Mouse (Mus musculus): Measurements from ENCODE around the gene Ccdc61. TPM values are rescaled to one million over a fixed set of nuclear protein-coding genes. Genes with fewer than 3 reads are reported as not detected.
"Not testable (repeated sequence)": the region's sequence is repeated elsewhere in the genome, so short reads cannot be mapped to it uniquely, and the experiment has no call there.

Ccdc61 gene
- polyA plus RNA-seq, 1 experiment from 2014 or later, result 35.7 TPM

DNA sequence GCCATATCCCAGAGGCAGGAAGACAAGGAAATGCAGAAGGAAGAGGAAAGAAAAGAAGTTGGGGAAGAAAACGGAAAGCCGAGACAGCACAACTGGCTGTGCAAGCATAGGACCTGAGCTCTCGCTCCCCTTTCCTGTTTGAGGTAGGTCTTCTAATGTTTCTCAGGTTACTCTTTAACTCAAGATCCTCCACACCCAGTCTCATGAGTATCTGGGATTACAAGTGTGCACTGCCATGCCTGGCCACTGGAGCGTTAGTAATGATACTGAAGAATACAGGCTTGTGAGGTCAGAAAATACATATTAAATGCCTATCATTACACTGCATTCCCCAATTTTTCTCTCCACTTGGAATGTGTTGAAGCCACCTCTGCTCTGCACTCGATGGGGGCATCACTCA is 34.8 kb downstream of the Ccdc61 start:
- WGBS, result 84% methylated on average over 5 of the region's 5 CpGs
- Histone ChIP-seq H3K9ac (ENCODE audit: low read depth, low read length) (no peak overlapping the region), H3K4me3 (ENCODE audit: low read length) (no peak overlapping the region), H3K27me3 (replicated peaks; ENCODE audit: control insufficient read depth, insufficient read depth, low read length) (no peaks in the 10 kb centered on the region), H3K4me1 (ENCODE audit: control insufficient read depth, insufficient read depth, low read depth, low read length) (no peaks in the 10 kb centered on the region), H3K27ac (ENCODE audit: low read depth, low read length) (no peak overlapping the region), H3K9me3 (ENCODE audit: control insufficient read depth, low read length) (no peaks in the 10 kb centered on the region), H3K36me3 (ENCODE audit: control insufficient read depth, insufficient read depth, low read length) (no peaks in the 10 kb centered on the region), H3K4me2 (ENCODE audit: low read length) (no peak overlapping the region)
- ATAC-seq, result no peak

- Histone ChIP-seq H3K27ac (ENCODE audit: low read depth, low read length) (no peak overlapping the region), H3K9me3 (ENCODE audit: control insufficient read depth, low read length) (no peaks in the 10 kb centered on the region; the same call in 1 of the 2 replicates), H3K4me2 (ENCODE audit: low read length) (peak overlapping the region; percentile 92), H3K4me3 (ENCODE audit: low read length) (peak overlapping the region; percentile 47), H3K9ac (ENCODE audit: low read depth, low read length) (peak overlapping the region; percentile 65; the same call in 1 of the 2 replicates), H3K4me1 (ENCODE audit: control insufficient read depth, insufficient read depth, low read depth, low read length) (no peaks in the 10 kb centered on the region), H3K36me3 (ENCODE audit: control insufficient read depth, insufficient read depth, low read length) (no peaks in the 10 kb centered on the region), H3K27me3 (replicated peaks; ENCODE audit: control insufficient read depth, insufficient read depth, low read length) (no peaks in the 10 kb centered on the region)
- ATAC-seq, result peak; percentile 84
- 1% methylated on average over 10 of the region's 10 CpGs for WGBS
Observed at GRCm38 (mm10) chr7:18873253-18873652, 37.0 kb downstream of the Ccdc61 start.

- H3K9me3 ChIP-seq (ENCODE audit: control insufficient read depth, low read length), result no peaks in the 10 kb centered on the region; the same call in 1 of the 2 replicates
- H3K36me3 ChIP-seq (ENCODE audit: control insufficient read depth, insufficient read depth, low read length), result no peaks in the 10 kb centered on the region
- ATAC-seq, result peak; percentile 52
- no peak overlapping the region for H3K27ac ChIP-seq (ENCODE audit: low read depth, low read length)
- H3K27me3 ChIP-seq (replicated peaks; ENCODE audit: control insufficient read depth, insufficient read depth, low read length), result no peaks in the 10 kb centered on the region
- H3K4me2 ChIP-seq (ENCODE audit: low read length), result peak overlapping the region; percentile 92
- H3K4me3 ChIP-seq (ENCODE audit: low read length), result peak overlapping the region; percentile 47
- H3K9ac ChIP-seq (ENCODE audit: low read depth, low read length), result peak overlapping the region; percentile 65
- no peaks in the 10 kb centered on the region for H3K4me1 ChIP-seq (ENCODE audit: control insufficient read depth, insufficient read depth, low read depth, low read length)
- under 1% methylated on average over 7 of the region's 7 CpGs for WGBS
Observed at GRCm38 (mm10) chr7:18872816-18873215, 37.4 kb downstream of the Ccdc61 start.

GRCm38 (mm10) chr7:18872014-18872802 is 38.0 kb downstream of the Ccdc61 start:
- Histone ChIP-seq H3K27ac (ENCODE audit: low read depth, low read length) (no peak overlapping the region), H3K9me3 (ENCODE audit: control insufficient read depth, low read length) (no peaks in the 10 kb centered on the region; the same call in 1 of the 2 replicates), H3K4me1 (ENCODE audit: control insufficient read depth, insufficient read depth, low read depth, low read length) (no peaks in the 10 kb centered on the region), H3K4me2 (ENCODE audit: low read length) (peak overlapping the region; percentile 92), H3K36me3 (ENCODE audit: control insufficient read depth, insufficient read depth, low read length) (no peaks in the 10 kb centered on the region), H3K4me3 (ENCODE audit: low read length) (peak overlapping the region; percentile 47), H3K27me3 (replicated peaks; ENCODE audit: control insufficient read depth, insufficient read depth, low read length) (no peaks in the 10 kb centered on the region), H3K9ac (ENCODE audit: low read depth, low read length) (peak overlapping the region; percentile 65)
- ATAC-seq, result peak; percentile 68
- 32% methylated on average over 13 of the region's 14 CpGs for WGBS

- H3K36me3 ChIP-seq (ENCODE audit: control insufficient read depth, insufficient read depth, low read length); H3K4me1 ChIP-seq (ENCODE audit: control insufficient read depth, insufficient read depth, low read depth, low read length); H3K9ac ChIP-seq (ENCODE audit: low read depth, low read length); H3K9me3 ChIP-seq (ENCODE audit: control insufficient read depth, low read length); H3K27me3 ChIP-seq (replicated peaks; ENCODE audit: control insufficient read depth, insufficient read depth, low read length); ATAC-seq; H3K4me2 ChIP-seq (ENCODE audit: low read length); H3K27ac ChIP-seq (ENCODE audit: low read depth, low read length); H3K4me3 ChIP-seq (ENCODE audit: low read length): not testable (repeated sequence)
- WGBS, result no CpG with 5 or more reads among the region's 8 CpGs
Observed at GRCm38 (mm10) chr7:18871031-18871430, 39.2 kb downstream of the Ccdc61 start, which contains the start of gene Pglyrp1. TSS of gene Pglyrp1 (plus strand) at chr7:18871331.

GRCm38 (mm10) chr7:18868491-18868890 is 41.7 kb downstream of the Ccdc61 start:
- Histone ChIP-seq H3K27me3 (replicated peaks; ENCODE audit: control insufficient read depth, insufficient read depth, low read length) (no peaks in the 10 kb centered on the region), H3K27ac (ENCODE audit: low read depth, low read length) (no peak overlapping the region), H3K4me2 (ENCODE audit: low read length) (no peak overlapping the region), H3K4me1 (ENCODE audit: control insufficient read depth, insufficient read depth, low read depth, low read length) (no peaks in the 10 kb centered on the region), H3K9ac (ENCODE audit: low read depth, low read length) (no peak overlapping the region), H3K4me3 (ENCODE audit: low read length) (no peak overlapping the region), H3K36me3 (ENCODE audit: control insufficient read depth, insufficient read depth, low read length) (no peaks in the 10 kb centered on the region), H3K9me3 (ENCODE audit: control insufficient read depth, low read length) (no peaks in the 10 kb centered on the region; the same call in 1 of the 2 replicates)
- no peak for ATAC-seq
- 87% methylated on average over 2 of the region's 2 CpGs for WGBS

DNA sequence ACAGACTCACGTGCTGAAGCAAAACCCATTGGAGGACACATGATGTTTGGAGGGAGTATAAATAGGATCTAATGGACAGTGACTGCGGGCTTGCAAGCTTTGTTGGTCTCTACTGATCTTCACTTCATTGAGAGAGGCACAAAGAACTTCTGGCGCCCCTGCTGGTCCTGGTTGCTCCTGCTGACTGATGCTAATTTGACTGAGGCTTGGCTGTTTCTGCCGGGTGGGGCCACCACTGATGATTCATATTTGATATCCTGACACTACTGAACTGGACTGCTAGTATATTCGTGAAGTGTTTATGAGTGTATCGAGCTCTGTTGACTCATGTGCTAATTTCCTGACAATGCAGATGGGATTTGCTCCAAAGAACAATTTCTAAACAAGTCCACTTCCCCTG is 47.4 kb downstream of the Ccdc61 start:
- 88% methylated on average over 6 of the region's 6 CpGs for WGBS
- Histone ChIP-seq H3K4me3 (ENCODE audit: low read length) (no peak overlapping the region), H3K9me3 (ENCODE audit: control insufficient read depth, low read length) (peaks cover 5% of the 10 kb centered on the region), H3K36me3 (ENCODE audit: control insufficient read depth, insufficient read depth, low read length) (no peaks in the 10 kb centered on the region), H3K4me1 (ENCODE audit: control insufficient read depth, insufficient read depth, low read depth, low read length) (no peaks in the 10 kb centered on the region), H3K27ac (ENCODE audit: low read depth, low read length) (no peak overlapping the region), H3K4me2 (ENCODE audit: low read length) (no peak overlapping the region), H3K9ac (ENCODE audit: low read depth, low read length) (no peak overlapping the region), H3K27me3 (replicated peaks; ENCODE audit: control insufficient read depth, insufficient read depth, low read length) (no peaks in the 10 kb centered on the region)
- no peak for ATAC-seq

DNA sequence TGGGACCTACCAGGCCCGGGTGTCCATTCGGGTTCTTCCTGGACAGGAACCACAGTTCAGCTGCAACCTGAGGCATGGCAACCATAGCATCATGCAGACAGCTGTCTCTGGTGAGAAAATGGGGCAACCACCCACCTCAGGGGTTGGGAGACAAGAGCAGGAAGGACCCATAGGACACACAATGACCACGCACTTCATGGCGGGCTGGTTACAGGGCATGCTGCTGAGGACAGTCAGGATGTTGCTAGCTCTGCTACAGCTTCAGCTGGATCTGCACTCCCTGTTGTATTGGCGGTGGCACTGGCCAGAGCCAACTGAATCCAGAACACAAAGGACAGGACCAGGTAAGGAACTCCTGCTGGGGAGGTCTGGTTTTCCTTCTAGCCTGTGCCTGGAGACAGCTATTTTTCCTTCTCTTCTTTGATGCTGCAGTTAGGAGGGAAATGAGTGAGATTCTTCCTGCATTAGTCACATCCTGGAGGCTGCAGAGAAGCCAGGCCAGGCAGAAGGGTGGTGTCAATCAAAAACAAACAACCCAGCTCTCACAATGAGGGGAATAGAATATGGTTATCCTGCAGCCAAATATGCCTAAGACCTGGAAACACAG is 51.8 kb downstream of the Ccdc61 start:
- no peak overlapping the region for H3K4me2 ChIP-seq (ENCODE audit: low read length)
- no peak overlapping the region for H3K9ac ChIP-seq (ENCODE audit: low read depth, low read length)
- H3K27ac ChIP-seq (ENCODE audit: low read depth, low read length), result peak overlapping the region; percentile 29; the same call in 1 of the 2 replicates
- ATAC-seq, result 0 out of 2 replicates have a peak, but pooled peaks have one; percentile 30
- H3K4me3 ChIP-seq (ENCODE audit: low read length), result no peak overlapping the region
- peaks cover 5% of the 10 kb centered on the region for H3K9me3 ChIP-seq (ENCODE audit: control insufficient read depth, low read length)
- 81% methylated on average over 5 of the region's 5 CpGs for WGBS
- H3K36me3 ChIP-seq (ENCODE audit: control insufficient read depth, insufficient read depth, low read length), result no peaks in the 10 kb centered on the region
- no peaks in the 10 kb centered on the region for H3K4me1 ChIP-seq (ENCODE audit: control insufficient read depth, insufficient read depth, low read depth, low read length)
- no peaks in the 10 kb centered on the region for H3K27me3 ChIP-seq (replicated peaks; ENCODE audit: control insufficient read depth, insufficient read depth, low read length)

GRCm38 (mm10) chr7:18848395-18848794 is 61.8 kb downstream of the Ccdc61 start:
- no peak for ATAC-seq
- Histone ChIP-seq H3K27ac (ENCODE audit: low read depth, low read length) (no peak overlapping the region), H3K9ac (ENCODE audit: low read depth, low read length) (no peak overlapping the region), H3K36me3 (ENCODE audit: control insufficient read depth, insufficient read depth, low read length) (no peaks in the 10 kb centered on the region), H3K9me3 (ENCODE audit: control insufficient read depth, low read length) (no peaks in the 10 kb centered on the region), H3K4me3 (ENCODE audit: low read length) (no peak overlapping the region), H3K4me1 (ENCODE audit: control insufficient read depth, insufficient read depth, low read depth, low read length) (no peaks in the 10 kb centered on the region), H3K27me3 (replicated peaks; ENCODE audit: control insufficient read depth, insufficient read depth, low read length) (no peaks in the 10 kb centered on the region), H3K4me2 (ENCODE audit: low read length) (no peak overlapping the region)
- 97% methylated on average over 1 of the region's 1 CpGs for WGBS
